Mouse (Mus musculus) kidney, adult 2 months (tissue): Measurements from ENCODE around the gene Lbh.

Experiments
- CTCF ChIP-seq: fragments of 200-500 bp; conservative IDR thresholded peaks from 2 replicates; pipeline ENCODE4 v1.5.1; 2011; ENCODE audit warnings: low read depth, mild to moderate bottlenecking, control low read depth, low read length, moderate library complexity, mixed read lengths; ENCODE audit not compliant: insufficient read depth, insufficient read length
- POLR2A ChIP-seq: fragments of 200-500 bp; IDR thresholded peaks from one replicate; pipeline ENCODE4 v1.6.1; 2011; ENCODE audit warnings: low read depth, low read length, control low read depth

DNA sequence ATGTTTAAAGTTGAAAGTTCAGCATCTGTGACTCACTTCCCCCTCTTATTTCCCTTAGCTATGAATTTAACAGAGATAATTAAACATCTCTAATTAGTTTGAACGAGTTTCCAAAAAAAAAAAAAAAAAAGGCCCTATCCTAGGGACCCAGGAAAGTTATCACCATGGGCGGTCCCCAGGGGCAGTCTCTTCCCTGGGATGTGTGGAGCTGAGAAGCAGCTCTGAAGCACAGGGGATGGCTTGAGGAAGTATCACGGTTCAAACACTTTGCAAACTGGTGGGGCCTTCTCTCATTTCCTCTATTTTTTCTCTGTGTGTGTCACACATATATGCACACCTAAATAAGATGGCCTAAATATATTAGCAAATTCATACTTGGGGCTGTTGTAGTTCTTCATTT is 48.8 kb downstream of the Lbh start:
- TF ChIP-seq POLR2A (no peak), CTCF (no peak)
